Mouse (Mus musculus) G1E (cell line): ENCODE measurements at regions not wholly inside any gene's neighbourhood (a gene's known extent, or its start where the extent isn't known, plus 50 kb on each side); places are given as distances from the start of the nearest gene placed in this dataset.

Experiments used
- ATAC-seq: 2 replicates; pipeline ENCODE4 v1.8.0; 2016; ENCODE audit warnings: mild to moderate bottlenecking; ENCODE audit not compliant: insufficient number of reproducible peaks, poor library complexity, low FRiP score, severe bottlenecking; ENCODE audit errors: extremely low read depth
- DNase-seq: peaks from one replicate; pipeline ENCODE4 v3.0.0; 2012; ENCODE audit warnings: low spot score
- H3K27me3 ChIP-seq: 2 replicates; pipeline ENCODE4 v1.6.1; 2012; ENCODE audit warnings: mild to moderate bottlenecking, low read length, inconsistent platforms; ENCODE audit not compliant: insufficient read depth
- H3K36me3 ChIP-seq: replicated peaks from 2 replicates; pipeline ENCODE3; 2012; ENCODE audit warnings: mild to moderate bottlenecking, inconsistent platforms
- H3K4me1 ChIP-seq: 2 replicates; pipeline ENCODE4 v1.6.1; 2012; ENCODE audit warnings: low read depth, low read length, inconsistent platforms, mixed read lengths; ENCODE audit not compliant: insufficient read depth
- H3K4me3 ChIP-seq: 2 replicates; pipeline ENCODE4 v1.5.1; 2012; ENCODE audit warnings: low read depth, mild to moderate bottlenecking, inconsistent platforms, low read length, moderate library complexity, mixed read lengths
- H3K9me3 ChIP-seq: replicated peaks from 2 replicates; pipeline ENCODE4 v1.6.1; 2012; ENCODE audit warnings: inconsistent platforms
- CTCF ChIP-seq: IDR thresholded peaks from 2 replicates; pipeline ENCODE4 v1.5.1; 2012; ENCODE audit warnings: low read depth, low read length, inconsistent platforms, mixed read lengths
- GATA1 ChIP-seq: IDR thresholded peaks from 2 replicates; pipeline ENCODE4 v1.6.1; 2012; ENCODE audit warnings: borderline replicate concordance, low read length, inconsistent platforms, mixed read lengths
- GATA2 ChIP-seq: IDR thresholded peaks from 2 replicates; pipeline ENCODE4 v1.6.1; 2012; ENCODE audit warnings: low read depth, low read length, inconsistent platforms, borderline replicate concordance
- POLR2AphosphoS5 ChIP-seq: IDR thresholded peaks from 2 replicates; pipeline ENCODE4 v1.6.1; 2012; ENCODE audit warnings: low read depth, low read length, inconsistent platforms; ENCODE audit not compliant: insufficient replicate concordance
- TAL1 ChIP-seq: conservative IDR thresholded peaks from 2 replicates; pipeline ENCODE4 v1.6.1; 2012; ENCODE audit warnings: low read depth, low read length, inconsistent platforms, mixed read lengths

DNA sequence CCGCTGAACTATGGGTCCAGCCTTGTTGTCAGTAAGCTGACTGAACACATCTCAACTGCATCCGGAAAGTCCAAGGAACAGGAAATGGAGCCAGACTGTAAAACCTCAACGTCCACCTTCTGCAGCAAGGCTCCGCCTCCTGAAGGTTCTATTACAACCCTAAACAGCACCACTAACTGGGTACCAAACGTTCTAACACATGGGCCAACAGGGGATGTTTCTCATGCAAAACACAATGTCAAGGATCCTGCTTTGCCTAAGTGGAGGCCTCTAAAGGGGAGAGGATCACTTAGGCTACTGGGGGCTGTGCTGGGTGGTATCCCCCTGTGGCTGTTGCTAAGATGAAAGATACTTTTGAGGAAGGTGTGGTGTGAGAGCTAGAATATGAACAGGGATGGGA is 51.0 kb upstream of the Stt3b start:
- DNase-seq, result no peak
- no peaks in the 10 kb centered on the region for H3K4me1 ChIP-seq
- no peaks in the 10 kb centered on the region for H3K27me3 ChIP-seq
- ATAC-seq, result no peak
- no peak for TF ChIP-seq GATA1
- no peak for TF ChIP-seq CTCF
- no peak for TF ChIP-seq GATA2
- TF ChIP-seq POLR2AphosphoS5, result no peak
- TF ChIP-seq TAL1, result no peak
- H3K4me3 ChIP-seq, result no peak overlapping the region
- H3K36me3 ChIP-seq, result no peaks in the 10 kb centered on the region
- H3K9me3 ChIP-seq, result peaks cover 41% of the 10 kb centered on the region

DNA sequence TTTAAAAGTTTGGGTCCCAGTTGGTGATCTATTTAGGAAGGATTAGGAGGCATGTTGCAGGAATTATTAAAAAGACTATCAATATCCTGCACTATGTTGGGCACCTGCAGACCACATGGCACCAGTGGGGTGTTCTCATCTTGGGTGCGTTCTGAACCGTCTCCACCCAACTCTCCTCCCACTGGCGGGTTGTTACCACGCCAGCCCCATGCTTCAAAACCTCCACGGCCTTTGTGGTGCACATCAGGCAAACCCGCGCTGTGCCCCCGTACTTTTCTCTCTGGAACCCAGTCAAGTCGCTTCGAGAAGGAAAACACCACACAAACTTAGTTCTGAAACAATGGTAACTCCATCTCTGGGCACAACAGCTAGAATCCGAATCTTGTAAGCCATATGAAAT is 51.7 kb upstream of the Stt3b start:
- peaks cover 41% of the 10 kb centered on the region for H3K9me3 ChIP-seq
- no peaks in the 10 kb centered on the region for H3K27me3 ChIP-seq
- H3K4me1 ChIP-seq, result no peaks in the 10 kb centered on the region
- DNase-seq (no peak), ATAC-seq (no peak)
- no peak for TF ChIP-seq POLR2AphosphoS5
- TF ChIP-seq CTCF, result no peak
- H3K36me3 ChIP-seq, result no peaks in the 10 kb centered on the region
- H3K4me3 ChIP-seq, result no peak overlapping the region

DNA sequence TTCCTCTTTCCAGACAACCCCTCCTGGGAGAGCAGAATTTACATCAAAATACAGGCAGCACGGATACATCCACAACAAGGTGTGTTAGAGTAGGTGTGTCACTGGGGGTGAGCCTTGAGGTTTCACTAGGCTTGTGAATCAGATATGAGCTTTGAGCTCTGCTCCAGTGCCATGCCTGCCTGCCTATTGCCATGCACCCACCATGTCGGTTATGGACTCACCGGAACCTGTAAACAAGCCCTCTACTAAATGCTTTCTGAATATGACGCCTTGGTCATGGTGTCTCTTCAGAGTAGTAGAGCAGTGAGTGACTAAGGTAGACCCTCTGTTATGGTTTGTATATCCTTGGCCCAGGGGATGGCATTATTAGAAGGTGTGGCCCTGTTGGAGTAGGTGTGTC is 52.3 kb upstream of the Stt3b start:
- no peaks in the 10 kb centered on the region for H3K4me1 ChIP-seq
- H3K27me3 ChIP-seq, result no peaks in the 10 kb centered on the region
- ATAC-seq (no peak), DNase-seq (no peak)
- no peak overlapping the region for H3K4me3 ChIP-seq
- no peaks in the 10 kb centered on the region for H3K36me3 ChIP-seq
- H3K9me3 ChIP-seq, result peaks cover 38% of the 10 kb centered on the region
- TF ChIP-seq POLR2AphosphoS5 (no peak), TAL1 (no peak), GATA2 (no peak), GATA1 (no peak), CTCF (no peak)

DNA sequence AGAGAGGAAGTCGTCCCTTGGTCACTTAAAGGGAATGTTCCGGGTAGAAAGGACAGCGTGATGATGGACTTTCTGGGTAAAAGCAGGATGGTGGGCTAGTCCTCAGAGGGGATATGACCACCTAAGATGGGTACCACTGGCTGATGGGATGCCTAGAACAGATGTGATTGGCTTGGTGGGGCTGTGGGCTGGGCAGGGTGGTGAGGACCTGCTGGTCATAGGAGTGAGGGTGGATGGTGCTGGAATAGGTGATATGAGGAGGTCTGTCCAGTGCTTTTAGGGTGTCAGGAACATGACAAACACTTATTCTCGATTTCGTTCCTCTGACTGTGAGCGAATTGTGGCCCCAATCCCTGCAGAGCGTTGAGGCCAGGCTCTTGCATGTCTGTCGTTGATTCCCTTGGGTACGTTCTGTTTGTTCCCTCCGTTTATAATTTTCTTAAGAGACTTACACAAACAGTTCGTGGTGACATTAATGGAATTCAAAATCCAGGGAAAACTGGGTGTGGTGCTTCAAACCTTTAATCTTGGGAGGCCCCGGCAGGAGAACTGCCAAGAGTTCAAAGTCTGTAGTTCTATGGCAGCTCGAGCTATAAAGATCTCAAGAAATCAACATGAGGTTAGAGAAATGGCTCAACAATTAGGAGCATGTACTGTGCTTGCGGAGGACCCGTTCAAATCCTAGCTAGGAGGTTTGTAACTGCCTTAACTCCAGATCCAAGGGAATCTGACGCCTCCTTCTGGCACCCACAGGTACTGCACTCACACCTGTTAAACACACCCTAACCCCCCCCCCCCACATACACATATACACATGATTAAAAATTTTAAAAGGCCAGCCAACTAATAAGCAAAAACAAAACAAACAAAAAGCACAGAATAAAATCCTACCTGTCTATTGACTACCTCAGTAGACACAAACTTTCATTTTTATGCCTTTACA is 55.0 kb upstream of the Stt3b start:
- H3K4me3 ChIP-seq, result no peak overlapping the region
- no peaks in the 10 kb centered on the region for H3K4me1 ChIP-seq
- H3K9me3 ChIP-seq, result peaks cover 40% of the 10 kb centered on the region
- no peak for TF ChIP-seq GATA1
- no peak for TF ChIP-seq POLR2AphosphoS5
- TF ChIP-seq GATA2, result no peak
- TF ChIP-seq CTCF, result no peak
- TF ChIP-seq TAL1, result no peak
- no peak for DNase-seq
- no peaks in the 10 kb centered on the region for H3K27me3 ChIP-seq
- no peaks in the 10 kb centered on the region for H3K36me3 ChIP-seq
- ATAC-seq, result no peak

DNA sequence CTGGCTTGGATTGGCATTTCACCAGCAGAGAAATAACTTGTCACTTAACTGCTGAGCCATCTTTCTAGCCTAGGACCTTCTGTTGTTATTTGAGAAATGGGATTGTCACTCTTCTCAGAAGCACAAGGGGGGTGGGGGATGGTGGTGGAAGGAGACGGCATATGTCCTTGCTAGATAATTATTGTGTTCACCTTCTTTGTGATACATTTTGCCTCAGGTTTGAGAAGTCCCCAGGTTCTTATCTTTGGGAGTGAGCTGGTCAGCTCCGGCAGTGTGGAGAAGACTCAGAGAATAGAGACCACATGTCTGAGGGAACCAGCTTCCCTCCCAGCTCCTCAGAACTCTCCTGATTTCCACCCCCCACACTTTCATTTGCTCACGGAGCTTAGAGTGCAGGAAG is 57.6 kb upstream of the Stt3b start:
- H3K4me3 ChIP-seq, result no peak overlapping the region
- TF ChIP-seq GATA2 (no peak), TAL1 (no peak), CTCF (no peak), GATA1 (no peak), POLR2AphosphoS5 (no peak)
- H3K27me3 ChIP-seq, result no peaks in the 10 kb centered on the region
- peaks cover 38% of the 10 kb centered on the region for H3K9me3 ChIP-seq
- no peaks in the 10 kb centered on the region for H3K4me1 ChIP-seq
- ATAC-seq (no peak), DNase-seq (no peak)
- H3K36me3 ChIP-seq, result no peaks in the 10 kb centered on the region

DNA sequence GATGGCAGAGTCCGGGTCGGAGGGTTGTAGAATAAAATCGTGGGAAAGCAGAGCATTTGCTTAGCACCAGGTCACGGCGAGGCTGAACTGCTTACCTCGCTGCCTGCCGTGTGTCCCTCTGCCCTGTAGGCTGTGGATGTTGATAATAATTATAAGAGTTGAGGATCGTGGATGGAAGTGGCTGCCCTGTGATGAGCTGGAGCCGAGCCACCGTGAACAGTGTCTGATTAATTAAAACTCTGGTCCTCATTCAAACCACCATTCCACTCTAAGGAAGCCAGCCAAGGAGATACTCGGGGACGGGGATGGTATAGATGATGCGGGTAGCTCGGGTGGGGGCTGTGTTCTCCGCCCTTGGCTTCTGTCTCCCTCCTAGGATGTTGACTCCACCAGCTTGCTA is 70.1 kb upstream of the Stt3b start:
- DNase-seq (no peak), ATAC-seq (no peak)
- TF ChIP-seq GATA2 (no peak), POLR2AphosphoS5 (no peak), CTCF (no peak), GATA1 (no peak)
- H3K9me3 ChIP-seq, result peaks cover 34% of the 10 kb centered on the region
- no peaks in the 10 kb centered on the region for H3K4me1 ChIP-seq
- H3K27me3 ChIP-seq, result no peaks in the 10 kb centered on the region
- H3K4me3 ChIP-seq, result no peak overlapping the region
- H3K36me3 ChIP-seq, result no peaks in the 10 kb centered on the region

DNA sequence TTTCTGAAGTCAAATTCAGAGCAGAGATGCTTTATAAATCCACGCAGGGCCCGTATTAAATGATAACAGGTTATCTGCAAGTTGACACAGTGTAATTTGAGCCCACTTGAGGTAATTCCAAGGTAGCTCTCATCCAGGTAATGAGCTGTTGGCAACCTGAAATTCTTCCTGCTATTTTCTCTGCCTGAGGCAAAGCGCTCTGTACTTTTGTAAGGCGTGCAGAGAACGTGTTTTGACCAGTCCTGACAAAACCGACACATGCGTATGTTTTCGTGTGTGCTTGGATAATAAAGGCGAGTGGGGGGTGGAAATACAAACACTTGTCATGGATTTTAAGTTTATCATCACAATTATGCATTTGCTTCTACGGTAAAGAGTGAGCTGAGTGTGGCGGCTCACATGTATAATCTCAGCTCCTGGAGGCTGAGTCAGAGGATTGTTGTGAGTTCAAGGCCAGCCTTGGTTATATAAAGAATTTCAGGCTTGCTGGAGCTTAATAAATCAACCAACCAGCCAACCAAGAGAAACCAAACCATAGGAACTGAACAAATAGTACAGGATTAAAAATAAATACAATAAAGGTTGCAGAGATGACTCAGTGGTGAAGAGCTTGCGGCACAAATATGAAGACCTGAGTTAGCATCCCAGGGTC is 72.7 kb upstream of the Stt3b start:
- Histone ChIP-seq H3K36me3 (no peaks in the 10 kb centered on the region), H3K27me3 (no peaks in the 10 kb centered on the region), H3K4me1 (no peaks in the 10 kb centered on the region), H3K9me3 (peaks cover 43% of the 10 kb centered on the region), H3K4me3 (no peak overlapping the region)
- TF ChIP-seq GATA2 (no peak), CTCF (no peak), TAL1 (no peak), POLR2AphosphoS5 (no peak), GATA1 (no peak)
- DNase-seq, result no peak
- no peak for ATAC-seq
